Mouse (Mus musculus) mouse embryonic stem cell (cell line): ENCODE results near the gene Spata4.
"Not testable (repeated sequence)": the region's sequence is repeated elsewhere in the genome, so short reads cannot be mapped to it uniquely, and the experiment has no call there.

Source experiments
- in situ Hi-C, 2 experiments: fragments of 300-500 bp; cut with MboI; formaldehyde crosslinking; loops; 1 replicate in 1 of 2; 3 replicates in 1 of 2; pipeline ENCODE4 v1.14.3; 2019 to 2020; ENCODE audit warnings: low sequenced_read_pairs in 2 of 2, low pct_unique_long_range_greater_than_20kb in 1 of 2, mixed read lengths in 1 of 2; ENCODE audit not compliant: unreplicated experiment in 1 of 2

Spata4 gene

DNA sequence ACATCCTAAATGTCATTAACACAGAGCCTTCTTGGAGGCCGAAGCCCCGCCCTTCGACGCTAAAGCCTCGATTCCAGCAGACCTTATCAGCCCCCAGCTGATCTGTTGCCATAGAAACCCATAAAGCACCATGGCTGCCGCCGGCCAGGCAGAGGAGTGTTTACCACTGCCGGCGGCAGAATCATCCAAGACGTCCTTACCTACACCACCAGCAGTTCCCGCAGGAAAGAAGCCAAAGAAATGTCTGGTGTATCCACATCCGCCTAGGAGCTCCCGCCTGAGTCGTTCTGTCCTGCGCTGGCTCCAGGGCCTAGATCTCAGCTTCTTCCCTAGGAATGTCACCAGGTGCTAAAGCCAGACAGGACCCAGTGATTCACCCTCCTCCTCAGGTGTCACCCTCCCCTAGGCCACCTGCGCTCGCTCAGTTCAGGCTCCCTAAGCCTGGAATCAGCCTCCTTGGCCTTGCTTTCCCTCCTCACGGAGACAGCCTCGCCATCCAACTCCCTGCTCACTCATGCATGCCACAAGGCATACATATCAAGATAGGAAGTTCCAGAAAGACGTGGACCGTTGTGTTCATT, at the start of gene Spata4:
Gene Spata4 (plus strand): TSS at position 111 of the 581 bp plus-strand sequence.
- in situ Hi-C loops = no loop called here

DNA sequence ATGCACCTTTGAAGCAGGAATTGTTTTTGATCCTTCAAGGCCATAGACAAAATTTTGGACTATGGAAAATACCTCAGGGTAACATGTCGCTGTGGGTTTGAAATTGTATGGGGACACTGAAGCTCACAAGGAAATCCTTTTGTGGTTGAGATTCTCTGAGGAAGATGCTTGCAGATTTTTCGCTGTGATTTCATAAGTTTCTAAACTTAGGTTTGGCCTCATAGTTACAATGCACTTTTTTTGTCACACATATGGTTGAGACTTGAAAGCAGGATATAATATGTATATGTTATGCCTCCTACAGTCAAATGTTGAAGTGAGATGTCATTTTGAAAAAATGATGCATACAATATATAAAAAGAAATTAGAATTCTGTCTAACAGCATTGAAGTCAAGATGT, 45.7 kb upstream of the Spata4 start:
- in situ Hi-C loops = no loop called here

DNA sequence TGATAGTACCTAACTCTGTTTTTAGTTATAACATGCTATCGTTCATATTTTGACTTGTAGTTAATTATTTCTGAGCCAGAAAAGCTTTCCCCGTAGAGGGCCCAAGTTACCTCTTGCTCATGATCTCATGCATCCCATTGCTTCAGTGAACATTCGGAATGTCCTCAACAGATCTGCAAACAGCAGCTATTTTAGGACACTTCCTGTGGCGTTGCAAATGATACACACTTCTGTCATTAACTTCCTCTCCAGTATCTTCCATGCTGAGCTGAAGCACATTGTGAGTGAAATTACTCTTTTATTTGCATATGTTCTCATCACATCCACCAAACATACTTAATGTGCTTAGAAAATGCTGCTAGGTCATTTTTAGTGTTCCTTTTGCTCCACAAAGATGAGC, 38.4 kb upstream of the Spata4 start:
- in situ Hi-C loops = no loop called here

DNA sequence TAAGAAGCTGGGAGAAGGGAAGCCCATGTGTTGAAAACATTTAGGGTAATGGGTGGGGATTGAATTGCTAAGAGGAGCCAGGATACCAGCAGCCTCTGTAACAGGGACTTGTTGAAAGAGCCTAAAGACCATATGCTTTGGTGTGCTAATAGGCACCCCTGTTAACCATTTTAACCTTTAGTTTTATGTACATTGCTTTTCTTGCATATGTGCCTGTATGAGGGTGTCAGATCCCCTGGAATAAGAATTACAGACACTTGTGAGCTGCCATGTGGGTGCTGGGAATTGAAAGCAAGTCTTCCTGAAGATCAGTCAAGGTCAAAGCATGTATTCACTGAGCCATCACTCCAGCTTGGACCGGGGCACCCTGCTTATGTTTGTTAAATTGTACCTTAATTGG, 35.4 kb upstream of the Spata4 start:
- in situ Hi-C loops = no loop called here

DNA sequence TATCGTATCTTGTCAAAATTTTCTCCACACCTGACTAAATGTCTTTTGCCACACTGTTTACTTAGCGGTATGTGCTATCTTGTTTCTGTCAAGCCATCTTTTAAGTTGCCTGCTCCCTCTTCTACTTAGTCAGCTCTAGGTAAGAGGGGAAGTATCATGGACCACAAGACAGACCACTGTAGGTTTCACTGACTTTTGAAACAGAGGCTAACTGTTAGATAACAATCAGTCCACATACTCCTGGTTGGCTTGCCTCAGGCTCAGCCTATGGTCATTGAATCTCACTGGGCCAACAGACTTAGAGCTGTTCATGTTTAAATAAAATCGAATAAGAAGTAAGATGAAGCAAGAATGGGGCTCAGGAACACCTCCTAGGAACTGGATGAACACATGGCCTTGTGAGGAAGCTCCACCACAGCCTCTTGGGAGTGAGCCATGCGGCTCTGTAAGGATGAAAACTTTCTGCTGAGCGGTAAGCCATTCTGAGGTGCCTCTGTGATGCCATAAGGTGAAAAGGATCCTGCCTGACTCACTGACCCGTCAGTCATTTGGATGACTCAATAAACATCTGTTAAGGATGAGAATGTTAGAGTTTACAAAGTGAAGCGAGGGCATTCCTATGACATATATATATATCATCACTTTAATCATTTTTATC, 34.8 kb upstream of the Spata4 start:
- in situ Hi-C loops = no loop called here

DNA sequence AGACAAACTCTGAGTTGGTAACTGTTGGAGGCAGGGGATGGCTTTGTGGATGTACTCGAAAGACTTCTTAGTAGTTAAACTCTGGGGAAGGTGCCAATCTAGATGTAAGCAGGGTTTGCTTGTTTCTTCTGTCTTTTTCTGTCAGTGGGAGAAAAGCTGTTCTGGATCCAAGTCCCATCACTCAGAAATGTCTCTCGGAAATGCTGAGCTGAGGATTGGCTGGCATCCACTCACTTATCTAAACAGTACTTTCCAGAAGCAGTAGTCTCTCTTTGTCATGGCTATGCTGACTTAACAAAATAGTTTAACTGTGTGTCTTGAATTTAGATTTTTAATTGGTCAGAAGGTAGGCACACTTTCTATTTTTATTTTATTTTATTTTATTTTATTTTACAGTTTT, 33.4 kb upstream of the Spata4 start:
- in situ Hi-C loops = no loop called here

DNA sequence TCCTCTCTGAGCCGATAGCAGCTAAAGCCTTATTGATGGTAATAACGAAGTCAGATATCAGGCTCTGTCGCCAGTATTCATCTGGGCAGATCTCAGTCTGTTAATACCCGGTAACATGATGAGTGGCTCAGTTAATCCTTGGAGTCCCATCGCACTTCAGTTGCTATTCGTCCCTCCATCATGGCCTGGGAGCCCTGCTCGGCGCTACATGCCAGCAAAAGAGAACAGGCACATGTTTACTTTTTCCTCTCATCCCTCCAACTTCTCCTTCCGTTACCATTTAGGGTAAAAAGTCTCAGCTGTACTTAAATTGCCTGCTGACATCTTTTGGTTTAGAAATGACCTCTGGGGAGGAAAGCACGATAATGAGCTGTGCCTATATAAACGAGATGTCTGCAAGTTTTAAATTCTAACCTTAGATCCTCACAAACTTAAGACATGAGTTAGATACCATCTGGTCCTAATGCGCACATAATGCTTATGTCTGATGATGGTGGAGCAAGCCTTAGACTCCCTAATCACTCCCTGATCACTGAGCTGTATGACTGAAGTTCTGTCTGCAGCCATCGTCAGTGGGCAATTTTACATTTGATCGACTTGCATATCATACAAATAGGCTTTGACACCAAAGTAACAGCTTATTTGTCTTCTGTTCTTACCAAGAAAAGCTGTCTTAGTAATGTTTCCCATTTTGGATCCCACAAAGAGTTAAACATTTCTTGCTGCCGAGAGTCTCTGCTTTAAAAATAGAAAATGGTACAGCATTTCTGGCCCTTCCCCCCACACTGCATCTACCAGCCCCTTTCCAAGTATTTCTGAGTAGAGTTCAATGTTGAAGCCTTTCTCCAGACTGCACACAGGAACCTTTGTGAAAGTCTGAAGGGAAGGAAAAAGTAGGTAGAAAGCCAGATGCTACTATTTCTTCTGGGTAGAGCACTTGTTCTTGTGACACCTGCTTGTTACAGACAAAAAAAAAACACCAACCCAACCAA, 29.7 kb upstream of the Spata4 start:
- in situ Hi-C loops = no loop called here

DNA sequence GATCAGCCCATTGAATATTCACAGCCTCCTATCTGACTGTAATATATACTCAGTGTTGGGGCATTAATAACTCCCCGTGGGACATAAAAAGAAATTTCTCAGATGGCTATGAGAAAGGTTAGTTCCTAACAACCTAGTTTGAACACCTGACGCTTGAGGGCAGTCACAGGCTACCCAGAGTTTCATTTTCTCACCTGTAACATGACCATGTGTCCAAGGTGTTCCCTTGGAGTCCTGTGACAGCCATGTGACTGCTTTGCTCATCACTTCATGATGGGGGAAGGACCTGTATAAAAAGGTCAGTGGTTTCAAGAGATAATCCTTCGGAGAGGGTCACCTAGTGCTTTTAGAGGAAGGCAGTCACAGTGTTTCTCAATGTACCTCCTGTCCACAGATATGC, 19.1 kb upstream of the Spata4 start:
- in situ Hi-C loops = no loop called here

DNA sequence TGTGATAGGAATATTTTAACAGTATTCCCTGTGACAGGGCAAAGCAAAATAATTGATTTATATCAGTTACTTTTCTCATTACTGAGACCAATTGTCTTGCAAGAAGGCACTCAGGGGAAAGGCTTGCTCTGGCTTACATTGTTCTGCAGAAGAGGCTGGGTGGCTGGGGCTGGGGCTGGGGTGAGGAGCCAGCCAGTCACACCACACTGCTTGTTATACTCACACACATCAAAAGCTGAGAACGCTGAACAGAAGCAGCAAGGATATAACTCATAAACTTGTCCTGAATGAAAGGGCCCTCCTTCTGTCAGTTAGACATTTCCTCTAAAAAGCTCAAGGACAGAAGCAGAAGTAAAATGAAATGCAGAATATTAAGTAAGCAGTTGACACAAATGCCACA, 17.7 kb upstream of the Spata4 start:
- in situ Hi-C loops = no loop called here

DNA sequence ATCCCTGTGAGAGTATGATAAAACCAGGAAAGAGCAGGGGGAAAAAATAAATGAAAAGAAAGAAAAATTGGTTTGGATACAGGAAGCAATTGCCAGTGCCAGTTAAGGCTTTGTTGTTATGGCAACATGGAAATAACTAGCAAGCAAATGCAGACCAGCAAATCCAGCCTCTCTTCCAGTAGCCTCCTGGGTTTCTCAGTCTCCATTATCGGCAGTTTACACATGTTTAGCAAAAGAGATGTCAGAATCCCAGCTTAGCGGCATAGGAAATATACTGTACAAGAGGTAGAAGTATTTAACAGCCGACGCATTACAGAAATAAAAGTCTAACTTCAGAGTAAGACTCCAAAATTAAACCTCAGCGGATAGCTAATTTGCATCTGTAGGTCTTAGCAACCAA, 5.9 kb upstream of the Spata4 start:
- in situ Hi-C loops = no loop called here

DNA sequence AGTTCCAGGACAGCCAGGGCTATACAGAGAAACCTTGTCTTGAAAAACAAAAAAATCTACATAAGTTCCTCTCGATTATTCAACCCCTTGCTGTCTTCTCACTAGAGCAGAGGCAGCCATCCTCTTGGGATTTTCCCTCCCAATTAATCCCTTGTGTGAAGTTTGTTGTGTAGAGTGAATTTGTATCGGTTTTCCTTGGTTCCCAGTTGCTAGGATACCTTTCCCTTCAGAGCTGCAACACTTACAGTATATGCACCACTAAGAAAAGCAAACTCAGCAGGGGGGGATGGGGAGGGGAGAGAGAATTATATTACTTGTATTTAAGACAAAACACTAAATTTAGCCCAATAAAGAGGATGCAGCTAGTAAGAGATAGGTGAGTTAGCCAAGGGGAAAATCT, 4.5 kb upstream of the Spata4 start:
- in situ Hi-C loops = no loop called here

DNA sequence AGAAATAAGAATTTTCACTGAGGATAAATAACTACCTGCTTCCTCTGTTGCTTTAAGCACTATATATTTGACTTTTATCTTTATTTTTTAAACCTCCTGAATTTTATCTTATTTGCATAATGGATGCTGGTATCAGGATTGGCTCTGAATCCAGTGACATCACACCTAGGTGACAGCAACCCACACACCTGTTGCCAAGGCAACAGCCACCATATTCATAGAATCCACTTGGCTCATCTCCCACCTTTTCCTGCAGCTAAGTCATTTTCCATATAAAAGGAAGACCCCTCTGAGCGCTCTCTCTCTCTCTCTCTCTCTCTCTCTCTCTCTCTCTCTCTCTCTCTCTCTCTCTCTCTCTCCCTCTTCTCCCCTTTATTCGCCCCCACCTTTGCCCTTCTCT, 3.6 kb upstream of the Spata4 start:
- in situ Hi-C loops = no loop called here

DNA sequence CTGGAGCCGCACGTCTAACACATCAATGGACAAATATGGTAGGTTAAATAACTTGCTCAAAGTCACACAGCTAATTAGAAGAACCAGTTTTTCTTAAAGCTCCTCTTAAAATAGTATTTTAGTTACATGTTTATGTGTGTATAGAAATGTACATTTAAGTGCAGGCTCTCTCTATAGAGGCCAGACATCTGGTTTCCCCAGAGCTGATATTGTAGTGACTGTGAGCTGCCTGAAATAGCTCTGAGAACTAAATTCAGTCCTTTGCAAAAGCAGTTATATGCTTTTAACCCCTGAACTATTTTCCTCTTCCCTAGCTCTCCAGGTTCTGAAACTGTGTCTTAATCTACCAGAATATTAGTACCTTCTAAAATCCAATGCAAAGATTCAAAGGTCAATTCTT, 3.2 kb upstream of the Spata4 start:
- in situ Hi-C loops = no loop called here

DNA sequence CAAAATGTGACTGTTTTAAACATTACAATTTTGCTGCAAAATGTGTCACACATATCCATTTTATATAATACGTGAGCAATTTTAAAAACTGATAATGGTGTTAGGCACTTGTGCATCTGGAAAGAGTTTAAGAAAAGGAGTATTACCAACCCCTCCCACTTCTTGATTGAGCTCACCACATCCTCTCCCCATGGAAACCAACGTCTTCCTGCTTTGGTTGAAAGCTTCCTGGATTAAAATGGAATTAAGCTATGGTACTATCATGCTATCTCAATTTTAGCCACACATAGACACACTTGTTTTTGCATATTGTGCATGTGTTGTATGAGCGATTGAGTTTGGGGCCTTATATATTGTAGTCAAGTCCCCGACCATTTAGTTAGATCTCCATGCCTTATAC, 2.9 kb downstream of the Spata4 start:
- in situ Hi-C loops = no loop called here

DNA sequence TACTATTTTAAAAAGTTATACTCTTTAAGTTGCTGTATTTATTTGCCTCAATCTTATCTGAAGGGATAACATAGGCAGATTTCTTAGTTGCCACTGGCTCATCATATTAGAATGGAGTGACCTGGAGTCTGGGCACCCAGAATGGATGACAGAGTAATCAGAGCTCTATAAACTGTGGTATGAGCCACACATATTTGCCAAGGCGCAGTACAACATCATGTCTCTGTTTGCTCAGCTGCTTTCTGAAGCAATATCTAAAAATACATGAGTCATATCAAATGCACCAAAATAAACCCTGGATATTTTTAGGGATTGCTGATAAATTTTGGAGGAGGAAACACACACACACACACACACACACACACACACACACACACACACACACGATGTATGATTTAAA, 8.8 kb downstream of the Spata4 start:
- in situ Hi-C loops = no loop called here

DNA sequence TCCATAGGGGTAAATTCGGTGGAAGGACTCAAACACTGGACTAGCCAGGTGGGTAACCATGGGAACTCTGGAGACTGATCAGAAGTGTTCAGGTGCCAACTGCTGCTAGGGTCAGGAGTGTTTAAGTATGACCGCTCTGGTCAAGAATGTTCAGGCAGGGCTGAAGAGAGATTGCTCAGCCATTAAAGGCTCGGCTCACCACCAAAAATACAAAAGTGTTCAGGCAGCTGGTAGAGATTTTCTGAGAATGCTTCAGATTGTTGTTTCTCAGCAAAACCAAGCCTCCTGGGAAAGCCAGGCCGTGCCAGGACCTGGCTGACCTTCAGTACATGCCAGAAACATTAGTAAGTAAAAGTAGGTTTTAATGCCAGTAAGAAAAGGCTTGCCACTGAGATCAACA, 9.7 kb downstream of the Spata4 start:
- in situ Hi-C loops = no loop called here

DNA sequence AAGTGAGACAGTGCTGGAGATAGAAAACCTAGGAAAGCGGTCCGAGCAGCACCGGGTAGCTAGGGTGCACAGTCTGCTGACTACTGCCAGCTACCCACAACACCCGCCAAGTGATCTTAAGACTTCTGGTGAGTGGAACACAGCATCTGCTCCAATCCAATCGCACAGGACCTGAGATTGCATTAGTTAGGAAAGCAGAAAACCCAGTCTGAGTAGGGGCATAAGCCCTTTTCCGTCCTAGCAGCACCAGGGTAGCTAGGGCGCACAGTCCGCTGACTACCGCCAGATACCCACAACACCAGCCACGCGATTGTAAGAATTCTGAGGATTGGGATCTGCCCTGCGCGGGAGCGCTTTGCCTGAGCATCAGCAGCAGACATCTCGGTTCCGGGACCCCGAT, 16.1 kb downstream of the Spata4 start:
- in situ Hi-C loops = not testable (repeated sequence)

DNA sequence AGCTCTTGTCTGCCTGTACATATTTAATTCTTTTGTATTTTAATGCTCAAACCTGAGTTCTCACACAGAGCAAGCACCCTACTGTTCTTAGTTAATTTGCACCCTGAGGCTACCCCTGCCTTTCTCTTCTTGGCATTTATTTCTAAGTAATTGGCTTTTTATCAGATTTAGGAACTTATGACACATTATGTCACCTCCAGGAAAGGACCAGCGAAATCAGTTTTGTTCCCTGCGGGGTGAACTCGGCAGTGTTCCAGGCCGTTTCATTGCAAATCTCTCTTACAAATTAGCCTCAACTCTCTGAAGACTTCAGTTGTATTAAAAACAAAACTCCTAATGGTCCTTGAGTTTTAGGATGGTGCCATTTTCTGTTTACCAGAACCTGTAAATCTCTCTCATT, 38.1 kb downstream of the Spata4 start:
- in situ Hi-C loops = no loop called here
